In the genomic region with DNA sequence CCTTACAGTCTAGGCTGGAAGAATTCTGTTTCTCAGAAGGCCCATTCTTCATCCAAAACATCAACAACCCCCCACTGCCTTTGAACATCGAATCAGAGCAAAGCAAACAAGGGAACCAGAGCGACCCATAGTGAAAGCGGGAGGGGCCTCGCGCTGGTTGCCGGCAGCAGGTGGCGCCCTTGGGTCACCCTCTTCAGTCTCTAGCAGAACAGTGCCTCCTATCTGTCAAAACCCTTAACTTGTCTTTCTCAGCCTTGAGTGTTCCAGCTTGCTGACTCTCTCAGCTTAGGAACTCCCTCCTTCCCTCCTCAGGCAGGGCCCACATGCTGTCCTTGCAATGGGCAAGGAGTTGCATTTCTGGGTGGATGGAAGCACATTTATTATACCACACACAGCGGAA, we compare ENCODE assay signal across 8 mouse cellular contexts. TPM values are rescaled to one million over a fixed set of nuclear protein-coding genes. Genes with fewer than 3 reads are reported as not detected.
DNase-seq lines count a peak whose midpoint lies in the region; ATAC-seq and TF ChIP-seq lines count a peak whose summit lies in the region.

No protein-coding gene starts in this region.

- H3K27me3 ChIP-seq in CH12.LX (replicated peaks), result no peaks in the 10 kb centered on the region
- H3K27me3 ChIP-seq in heart, embryonic 14.5 days (ENCODE audit: control insufficient read depth, insufficient read depth, low read length), result no peaks in the 10 kb centered on the region
- H3K27me3 ChIP-seq in liver, embryonic 11.5 days (replicated peaks; ENCODE audit: control insufficient read depth, insufficient read depth, low read length), result no peaks in the 10 kb centered on the region
- H3K27me3 ChIP-seq in neural tube, embryonic 13.5 days, result no peaks in the 10 kb centered on the region
- H3K27me3 ChIP-seq in testis, adult 2 months (ENCODE audit: control insufficient read depth, insufficient read depth, low read length), result no peaks in the 10 kb centered on the region

- no peaks in the 10 kb centered on the region for H3K36me3 ChIP-seq in CH12.LX (replicated peaks in 1 of 2; ENCODE audit: control insufficient read depth in 1 of 2, insufficient read depth in 1 of 2, low read length in 1 of 2)
- no peaks in the 10 kb centered on the region for H3K36me3 ChIP-seq in heart, embryonic 14.5 days (ENCODE audit: control insufficient read depth, insufficient read depth, low read length)
- H3K36me3 ChIP-seq in liver, embryonic 11.5 days (ENCODE audit: control insufficient read depth, insufficient read depth, low read length), result no peaks in the 10 kb centered on the region
- no peaks in the 10 kb centered on the region for H3K36me3 ChIP-seq in neural tube, embryonic 13.5 days
- no peaks in the 10 kb centered on the region for H3K36me3 ChIP-seq in testis, adult 2 months (ENCODE audit: control insufficient read depth, insufficient read depth, low read length)

- no peak for TF ChIP-seq POLR2A in CH12.LX (IDR thresholded peaks at IDR 0.05; ENCODE audit: low read depth, low read length)
- no peak for TF ChIP-seq POLR2A in testis, adult 2 months (IDR thresholded peaks at IDR 0.05; ENCODE audit: control insufficient read depth, low read depth, low read length)

- peaks cover 0 to 14% of the 10 kb centered on the region in 2 experiments; a peak in 2 of 4 replicates for H3K4me1 ChIP-seq in CH12.LX (ENCODE audit: control insufficient read depth in 1 of 2, insufficient read depth in 2 of 2)
- peaks cover 2 to 3% of the 10 kb centered on the region in 2 experiments; a peak in 2 of 4 replicates for H3K4me1 ChIP-seq in heart, embryonic 14.5 days (ENCODE audit: control insufficient read depth in 2 of 2, insufficient read depth in 2 of 2, low read length in 2 of 2)
- H3K4me1 ChIP-seq in liver, embryonic 11.5 days (replicated peaks; ENCODE audit: control insufficient read depth, insufficient read depth, low read length), result no peaks in the 10 kb centered on the region
- H3K4me1 ChIP-seq in neural tube, embryonic 13.5 days (replicated peaks), result 0 out of 2 replicates have a peak, but pooled peaks cover 10% of the 10 kb centered on the region
- peaks cover 6% of the 10 kb centered on the region for H3K4me1 ChIP-seq in testis, adult 2 months (ENCODE audit: control insufficient read depth, insufficient read depth, low read length)

- TF ChIP-seq EP300 in CH12.LX (IDR thresholded peaks at IDR 0.05; ENCODE audit: low read length), result no peak

- peak; percentile 43 to 100; a peak in 3 of 4 replicates for TF ChIP-seq CTCF in CH12.LX (conservative IDR thresholded peaks at IDR 0.05 in 1 of 2, IDR thresholded peaks at IDR 0.05 in 1 of 2; ENCODE audit: low read depth in 2 of 2, low read length in 2 of 2)
- TF ChIP-seq CTCF in testis, adult 2 months (IDR thresholded peaks at IDR 0.05; ENCODE audit: control insufficient read depth, insufficient read depth, insufficient replicate concordance, low read depth, low read length), result peak; percentile 82; the same call in 1 of the 2 replicates

- no peak overlapping the region for H3K9ac ChIP-seq in CH12.LX (ENCODE audit: insufficient read depth, low read depth)
- no peak overlapping the region for H3K9ac ChIP-seq in heart, embryonic 14.5 days (ENCODE audit: low read length)
- no peak overlapping the region for H3K9ac ChIP-seq in liver, embryonic 11.5 days (ENCODE audit: low read depth, low read length)
- H3K9ac ChIP-seq in neural tube, embryonic 13.5 days, result 0 out of 2 replicates have a peak overlapping the region, but pooled peaks have one; percentile 3

- dilution Hi-C loops in CH12.LX (cut with MboI; ENCODE audit: extremely low pct_ligation_motif_present, extremely low pct_unique_long_range_greater_than_20kb, low sequenced_read_pairs), result no loop called here

- ATAC-seq in heart, embryonic 14.5 days (ENCODE audit: insufficient number of reproducible peaks, insufficient read depth, low FRiP score, low read depth), result no peak
- peak; percentile 61 for ATAC-seq in liver, embryonic 11.5 days (replicated peaks; ENCODE audit: low FRiP score)
- ATAC-seq in neural tube, embryonic 13.5 days (ENCODE audit: low read depth), result no peak

- no peaks in the 10 kb centered on the region for H3K9me3 ChIP-seq in CH12.LX (replicated peaks; ENCODE audit: low read length)
- H3K9me3 ChIP-seq in heart, embryonic 14.5 days (ENCODE audit: control insufficient read depth, low read length), result no peaks in the 10 kb centered on the region
- no peaks in the 10 kb centered on the region for H3K9me3 ChIP-seq in liver, embryonic 11.5 days (ENCODE audit: control insufficient read depth, low read length)
- H3K9me3 ChIP-seq in neural tube, embryonic 13.5 days, result no peaks in the 10 kb centered on the region

- H3K4me3 ChIP-seq in CH12.LX (replicated peaks in 1 of 3; ENCODE audit: low read depth in 2 of 3, low read length in 2 of 3, poor library complexity in 1 of 3), result peak overlapping the region in 2 of 3 experiments; percentile 10 to 29
- no peak overlapping the region for H3K4me3 ChIP-seq in heart, embryonic 14.5 days (ENCODE audit: control insufficient read depth in 1 of 2, insufficient read depth in 1 of 2, low read depth in 1 of 2, low read length in 2 of 2)
- no peak overlapping the region for H3K4me3 ChIP-seq in liver, embryonic 11.5 days (ENCODE audit: low read depth, low read length)
- H3K4me3 ChIP-seq in neural tube, embryonic 13.5 days, result no peak overlapping the region
- no peak overlapping the region for H3K4me3 ChIP-seq in testis, adult 2 months (ENCODE audit: control insufficient read depth, low read depth, low read length)

- no peak overlapping the region for H3K27ac ChIP-seq in CH12.LX (ENCODE audit: insufficient read depth, low read depth)
- H3K27ac ChIP-seq in heart, embryonic 14.5 days (replicated peaks in 1 of 2; ENCODE audit: control insufficient read depth in 1 of 2, insufficient read depth in 1 of 2, low read depth in 2 of 2, low read length in 2 of 2), result no peak overlapping the region
- no peak overlapping the region for H3K27ac ChIP-seq in liver, embryonic 11.5 days (ENCODE audit: low read depth, low read length)
- no peak overlapping the region for H3K27ac ChIP-seq in neural tube, embryonic 13.5 days (replicated peaks)
- H3K27ac ChIP-seq in testis, adult 2 months (ENCODE audit: control insufficient read depth, insufficient read depth, low read depth, low read length), result no peak overlapping the region

- peak; percentile 92 for DNase-seq in CH12.LX (ENCODE audit: extremely low read depth)
- DNase-seq in c-Kit-negative CD71-positive TER-119-positive erythroid progenitor cells, embryonic 14.5 days (ENCODE audit: low read depth, low spot score), result peak; percentile 64
- peak; percentile 85 for DNase-seq in fibroblast of lung, adult 2 months (ENCODE audit: low read depth)
- DNase-seq in kidney, postnatal 10 days, result peak; percentile 86
- DNase-seq in liver, embryonic 11.5 days (ENCODE audit: low spot score), result peak; percentile 66

- peak overlapping the region; percentile 54 for H3K4me2 ChIP-seq in CH12.LX (ENCODE audit: insufficient read depth, low read depth, poor library complexity, severe bottlenecking)
- peak overlapping the region; percentile 46 for H3K4me2 ChIP-seq in heart, embryonic 14.5 days (ENCODE audit: low read length)
- H3K4me2 ChIP-seq in liver, embryonic 11.5 days, result 0 out of 2 replicates have a peak overlapping the region, but pooled peaks have one; percentile 36
- H3K4me2 ChIP-seq in neural tube, embryonic 13.5 days, result peak overlapping the region; percentile 23

- TF ChIP-seq RAD21 in CH12.LX (IDR thresholded peaks at IDR 0.05; ENCODE audit: low read depth, low read length), result peak; percentile 79

- WGBS in heart, embryonic 14.5 days, result 10% methylated on average over 8 of the region's 8 CpGs
- 11% methylated on average over 8 of the region's 8 CpGs for WGBS in liver, embryonic 11.5 days
- 10% methylated on average over 8 of the region's 8 CpGs for WGBS in neural tube, embryonic 13.5 days

- in situ Hi-C loops in CH12.LX (cut with MboI; ENCODE audit: low pct_ligation_motif_present, low pct_unique_long_range_greater_than_20kb, low sequenced_read_pairs), result loop anchor here (10.0 kb wide), 1 partner anchor 185 kb away; no protein-coding TSS in a partner anchor

- H3K79me2 ChIP-seq in CH12.LX (replicated peaks; ENCODE audit: control insufficient read depth, extremely low read depth, insufficient read depth, poor library complexity, severe bottlenecking), result no peaks in the 10 kb centered on the region

TF ChIP-seq in CH12.LX, 34 proteins besides CTCF, POLR2A, EP300 and RAD21 (continues in another document):
- TF ChIP-seq MXI1 (IDR thresholded peaks at IDR 0.05; ENCODE audit: low read depth, low read length) (peak; percentile 25; the same call in 1 of the 2 replicates), NELFE (IDR thresholded peaks at IDR 0.05; ENCODE audit: low read depth, low read length) (peak; percentile 81; the same call in 1 of the 2 replicates), E2F4 (IDR thresholded peaks at IDR 0.05; ENCODE audit: insufficient replicate concordance, low read depth, low read length) (no peak), MYC (IDR thresholded peaks at IDR 0.05; ENCODE audit: low read depth, low read length) (no peak), CHD1 (IDR thresholded peaks at IDR 0.05; ENCODE audit: low read depth, low read length) (no peak), JUN (IDR thresholded peaks at IDR 0.05; ENCODE audit: insufficient read depth, low read depth, low read length) (no peak), MAZ (IDR thresholded peaks at IDR 0.05; ENCODE audit: low read depth, low read length) (peak; percentile 73), MAX (IDR thresholded peaks at IDR 0.05; ENCODE audit: low read length) (no peak), GABPA (IDR thresholded peaks at IDR 0.05; ENCODE audit: insufficient replicate concordance, low read depth, low read length) (no peak), ETS1 (conservative IDR thresholded peaks at IDR 0.05; ENCODE audit: low read depth, low read length) (no peak), ZC3H11A (IDR thresholded peaks at IDR 0.05; ENCODE audit: low read depth, low read length) (peak; percentile 1; the same call in 1 of the 2 replicates), KAT2A (IDR thresholded peaks at IDR 0.05; ENCODE audit: insufficient replicate concordance, low read length) (no peak), SIN3A (IDR thresholded peaks at IDR 0.05; ENCODE audit: low read length) (no peak), ZKSCAN1 (IDR thresholded peaks at IDR 0.05; ENCODE audit: borderline replicate concordance, low read depth, low read length) (no peak), BHLHE40 (IDR thresholded peaks at IDR 0.05; ENCODE audit: low read depth, low read length) (no peak; the same call in 1 of the 2 replicates), SMC3 (IDR thresholded peaks at IDR 0.05; ENCODE audit: low read depth, low read length) (peak; percentile 83)

RNA-seq across cellular contexts. Expression of gene Fam180a, which starts 53.9 kb away (rescaled TPM):
- total RNA-seq in CH12.LX (2012; rRNA removed) (0.08 TPM in 1 of 2 replicates, not detected in the other), CH12.LX (2014; rRNA removed) (not detected in 2 replicates)
- not detected in 2 replicates for polyA plus RNA-seq in CH12.LX (2012; ENCODE audit: insufficient read length, low read depth)
- 0.32 and 0.93 TPM in 2 replicates for polyA plus RNA-seq in heart, embryonic 14.5 days (2014; fragmentation: Nextera tagmentation; extraction: Ambion mirVana)
- not detected in 2 replicates for polyA plus RNA-seq in liver, embryonic 11.5 days (2014; fragmentation: Nextera tagmentation; extraction: Ambion mirVana)
- 0.39 and 0.73 TPM in 2 replicates for polyA plus RNA-seq in neural tube, embryonic 13.5 days (2015; fragmentation: Nextera tagmentation; extraction: Ambion mirVana)
- 0.08 and 0.21 TPM in 2 replicates for polyA plus RNA-seq in testis, adult 2 months (2012; rRNA removed)

Comparison
In these comparisons a context has a peak if more than half of its experiments do, and no peak if none do; other contexts are left out.
1. H3K4me3 ChIP-seq: peak in CH12.LX (2 of 3); none in heart, embryonic 14.5 days (0 of 2), liver, embryonic 11.5 days (single experiment), neural tube, embryonic 13.5 days (single experiment) and testis, adult 2 months (single experiment).
2. Peak in every context shown above with its lines, with median percentiles within 50 percentile points of each other: DNase-seq and H3K4me2 ChIP-seq.